Mouse (Mus musculus) CD4-positive, CD25-positive, alpha-beta regulatory T cell, adult 4 months (primary cell): ENCODE data around the gene Pclo. TPM values are rescaled to one million over a fixed set of nuclear protein-coding genes. Genes with fewer than 3 reads are reported as not detected.
"Not testable (repeated sequence)": the region's sequence is repeated elsewhere in the genome, so short reads cannot be mapped to it uniquely, and the experiment has no call there.

ENCODE experiments used
- ATAC-seq: one replicate; pipeline ENCODE4 v1.8.0; 2017
- polyA plus RNA-seq, 2 experiments: library from polyadenylated mRNA; unstranded; fragments of 100-300 nt; shearing (Covaris generic); gene quantifications; one replicate each; pipeline ENCODE4 v1.2.1; 2017

Pclo gene
- polyA plus RNA-seq, 2 experiments from 2014 or later = not detected

DNA sequence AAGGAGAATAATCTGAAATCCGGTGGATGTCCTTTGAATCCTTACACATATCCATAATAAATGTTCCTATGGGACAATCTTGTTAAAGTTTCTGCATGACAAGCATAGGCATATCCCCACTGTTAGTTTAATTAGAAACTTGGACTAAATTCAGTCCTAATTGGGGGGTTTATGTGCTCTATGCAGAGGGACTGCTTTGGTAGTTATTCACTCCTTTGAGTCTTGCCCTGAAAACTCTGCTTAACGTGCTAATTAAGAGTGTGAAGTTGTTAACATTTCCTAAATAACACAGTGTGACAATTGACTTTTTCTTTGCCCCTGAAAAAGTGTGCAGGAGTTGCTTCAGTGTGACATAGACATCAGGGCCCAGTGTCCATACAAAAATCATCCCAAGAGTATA, 177.3 kb downstream of the Pclo start:
- ATAC-seq = no peak

GRCm38 (mm10) chr5:14696745-14697144, 182.0 kb downstream of the Pclo start:
- ATAC-seq = no peak

- ATAC-seq = no peak
Measured at GRCm38 (mm10) chr5:14700900-14701299, 186.2 kb downstream of the Pclo start.

DNA sequence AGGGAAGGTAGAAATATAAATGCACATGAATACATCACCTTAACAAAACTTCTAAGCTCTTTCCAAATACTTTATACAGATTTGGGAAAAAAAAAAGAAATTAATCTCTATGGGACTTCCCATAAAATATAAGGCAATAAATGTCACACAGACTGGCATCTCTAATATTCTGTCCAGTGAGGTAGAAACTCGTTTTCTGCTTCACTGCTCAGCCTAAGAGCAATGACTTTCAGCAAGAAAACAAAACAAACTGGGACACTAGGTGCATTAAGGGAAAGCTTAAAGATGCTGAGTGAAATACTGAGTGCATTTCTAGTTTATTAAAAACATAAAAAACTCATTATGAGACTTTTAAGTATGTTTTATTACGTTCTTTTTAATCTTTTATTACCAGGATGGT, 190.7 kb downstream of the Pclo start:
- no peak for ATAC-seq

DNA sequence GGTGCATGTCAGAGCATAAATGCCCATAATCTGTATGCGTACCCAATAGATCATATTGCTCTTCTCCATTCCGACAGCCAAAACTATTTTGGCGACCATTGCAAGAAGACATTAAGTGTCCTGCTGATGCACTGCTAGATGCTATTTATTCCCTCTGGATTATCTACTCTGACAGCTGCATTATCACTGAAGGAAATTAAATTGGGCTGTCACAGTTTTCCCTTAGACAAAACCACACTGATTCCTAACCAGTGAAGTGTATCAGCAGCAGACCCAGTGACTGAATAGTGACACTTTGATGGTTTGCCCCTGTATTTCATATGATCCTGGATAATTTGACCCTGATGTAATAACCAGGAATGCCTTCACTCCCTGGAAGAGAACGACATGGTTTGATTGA, 192.6 kb downstream of the Pclo start:
- ATAC-seq = no peak

GRCm38 (mm10) chr5:14723576-14723975, 208.9 kb downstream of the Pclo start:
- ATAC-seq = no peak

DNA sequence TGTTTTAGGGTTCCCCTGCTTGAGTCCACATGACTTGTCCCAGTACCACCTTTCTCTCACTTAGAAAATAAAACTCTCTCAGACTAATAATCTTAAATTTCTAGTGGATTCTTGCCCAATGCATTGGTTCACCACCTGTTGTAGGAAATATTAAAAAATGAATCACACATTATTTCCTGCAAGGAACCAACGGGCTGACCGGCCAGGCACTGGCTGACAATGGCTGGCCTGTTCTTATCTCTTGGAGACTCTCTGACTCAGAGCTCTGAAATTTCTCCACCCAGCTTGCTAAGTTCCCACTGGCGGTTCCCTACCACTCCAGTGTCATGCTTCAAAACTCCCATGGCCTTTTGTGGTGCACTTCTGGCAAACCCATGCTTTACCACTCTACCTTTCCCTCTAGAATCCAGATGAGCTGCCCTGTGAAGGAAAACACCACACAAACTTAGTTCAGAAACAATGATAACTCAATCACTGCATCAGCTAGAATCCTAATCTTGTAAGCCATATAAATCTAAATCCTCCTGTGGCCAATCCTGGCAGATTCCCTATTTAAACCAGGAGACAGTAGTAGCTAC, 214.0 kb downstream of the Pclo start:
- no peak for ATAC-seq

GRCm38 (mm10) chr5:14750882-14751281, 236.2 kb downstream of the Pclo start:
- ATAC-seq = no peak

GRCm38 (mm10) chr5:14766686-14767085, 252.0 kb downstream of the Pclo start:
- no peak for ATAC-seq

- no peak for ATAC-seq
Measured at GRCm38 (mm10) chr5:14782362-14783082, 267.8 kb downstream of the Pclo start.

- no peak for ATAC-seq
Measured at GRCm38 (mm10) chr5:14793891-14794290, 279.2 kb downstream of the Pclo start.

DNA sequence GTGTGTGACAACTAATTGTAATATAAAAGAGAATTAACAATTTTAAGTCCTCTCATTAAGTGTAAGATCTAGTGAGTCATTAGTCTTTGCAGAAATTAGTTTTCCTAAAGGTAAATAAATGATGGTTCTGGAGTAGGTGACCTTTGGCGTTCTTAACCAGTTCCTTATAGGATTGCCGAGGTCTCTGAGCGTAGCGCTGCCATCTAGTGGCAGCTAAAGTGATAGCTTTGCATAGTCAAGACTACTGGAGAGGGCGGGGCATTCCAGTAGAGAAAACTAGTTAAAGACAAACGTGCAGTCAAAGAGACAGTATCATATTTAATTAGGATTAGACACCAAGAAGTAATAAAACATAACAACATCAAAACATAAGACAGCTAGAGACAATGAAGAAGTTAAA, 292.4 kb downstream of the Pclo start:
- ATAC-seq = no peak

DNA sequence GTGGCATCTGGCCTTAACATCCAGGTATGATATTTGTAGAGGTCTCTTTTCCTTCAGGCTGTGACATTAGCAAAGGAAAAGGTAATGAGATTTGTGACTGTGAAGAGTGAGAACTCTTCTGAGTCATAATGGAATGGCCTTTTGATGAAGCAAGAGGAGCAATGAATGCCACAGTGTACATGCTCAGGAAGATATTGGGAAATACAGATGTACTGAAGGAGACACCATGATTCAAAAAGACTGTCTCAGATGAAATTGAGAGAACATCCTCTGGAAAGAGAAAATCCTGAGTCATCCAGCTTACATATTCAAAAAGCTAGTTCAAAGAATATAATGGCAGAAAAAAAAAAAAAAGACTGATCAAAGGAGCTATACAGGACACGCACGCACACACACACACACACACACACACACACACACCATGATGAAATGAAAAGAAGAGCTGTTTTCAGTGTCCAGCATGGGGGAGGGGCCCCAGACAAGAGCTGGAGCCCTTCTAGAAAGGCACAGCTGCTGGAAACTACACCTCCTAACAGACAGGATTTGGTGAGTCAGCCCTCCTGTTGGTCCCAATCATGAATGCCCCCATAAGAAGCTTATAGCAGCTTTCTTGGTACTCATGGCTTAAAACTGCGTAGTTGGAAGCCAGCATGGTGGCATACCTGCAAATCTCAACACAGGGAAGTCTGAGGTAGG, 318.6 kb downstream of the Pclo start:
- no peak for ATAC-seq

- no peak for ATAC-seq
Measured at GRCm38 (mm10) chr5:14834155-14834991, 319.7 kb downstream of the Pclo start.

- no peak for ATAC-seq
Measured at GRCm38 (mm10) chr5:14853650-14854049, 338.9 kb downstream of the Pclo start.

- not testable (repeated sequence) for ATAC-seq
Measured at GRCm38 (mm10) chr5:14885291-14885690, 370.6 kb downstream of the Pclo start.

DNA sequence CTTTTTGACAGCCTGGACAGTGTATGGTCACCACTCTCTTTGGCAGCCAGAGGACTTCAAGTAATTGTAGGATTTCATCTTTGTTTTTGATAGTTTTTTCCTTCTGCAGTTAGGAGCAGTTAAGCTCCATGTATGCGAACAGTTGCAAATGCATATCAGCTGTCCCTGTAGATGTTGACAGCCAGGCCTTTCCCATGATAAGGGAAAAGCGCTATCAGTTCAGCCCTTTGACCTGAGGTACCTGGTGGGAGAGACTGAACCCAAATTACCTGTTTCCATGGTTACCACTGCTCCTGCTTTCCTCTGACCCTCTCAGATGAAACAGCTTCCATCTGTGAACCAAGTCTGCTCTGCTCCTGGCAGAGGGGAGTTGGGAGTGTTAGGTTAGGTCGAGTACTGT, 377.5 kb downstream of the Pclo start:
- ATAC-seq = no peak

- ATAC-seq = not testable (repeated sequence)
Measured at GRCm38 (mm10) chr5:14903539-14903938, 388.8 kb downstream of the Pclo start.
